Mouse (Mus musculus) myocyte (in vitro differentiated cells): ENCODE measurements around the gene Uqcc1.

Experiments used
- CEBPB ChIP-seq: IDR thresholded peaks from 2 replicates; pipeline ENCODE4 v1.6.1; 2011; ENCODE audit warnings: mild to moderate bottlenecking, moderate library complexity; ENCODE audit not compliant: poor library complexity, insufficient read depth, severe bottlenecking
- MYOD1 ChIP-seq, 3 experiments: IDR thresholded peaks; one replicate each; pipeline ENCODE4 v1.6.1; 2011; ENCODE audit warnings: control low read depth in 2 of 3, low read depth in 2 of 3, mild to moderate bottlenecking in 2 of 3, moderate library complexity in 1 of 3; ENCODE audit not compliant: insufficient read length in 2 of 3, control insufficient read depth in 1 of 3
- MYOG ChIP-seq, 3 experiments: IDR thresholded peaks; one replicate each; pipeline ENCODE4 v1.6.1; 2011; ENCODE audit warnings: control low read depth in 2 of 3, low read depth in 2 of 3, mild to moderate bottlenecking in 2 of 3; ENCODE audit not compliant: insufficient read length in 2 of 3, control insufficient read depth in 1 of 3, insufficient read depth in 1 of 3
- POLR2A ChIP-seq: IDR thresholded peaks from one replicate; pipeline ENCODE4 v1.6.1; 2011; ENCODE audit warnings: low read depth, mild to moderate bottlenecking, control low read depth, moderate library complexity; ENCODE audit not compliant: insufficient read length
- POLR2AphosphoS2 ChIP-seq: IDR thresholded peaks from one replicate; pipeline ENCODE4 v1.6.1; 2011; ENCODE audit warnings: low read depth, control low read depth; ENCODE audit not compliant: insufficient read length
- TCF3 ChIP-seq: IDR thresholded peaks from one replicate; pipeline ENCODE4 v1.6.1; 2011; ENCODE audit warnings: low read depth, control low read depth; ENCODE audit not compliant: insufficient read length
- USF1 ChIP-seq: IDR thresholded peaks from one replicate; pipeline ENCODE4 v1.6.1; 2011; ENCODE audit warnings: low read depth, mild to moderate bottlenecking, control low read depth, moderate library complexity

- no peak for TF ChIP-seq MYOD1 (IDR thresholded peaks at IDR 0.05; ENCODE audit: control insufficient read depth in 1 of 3, insufficient read length in 2 of 3, low read depth in 2 of 3)
- TF ChIP-seq TCF3: no peak
- TF ChIP-seq MYOG (IDR thresholded peaks at IDR 0.05; ENCODE audit: control insufficient read depth in 1 of 3, insufficient read depth in 1 of 3, insufficient read length in 2 of 3, low read depth in 2 of 3): no peak
- no peak for TF ChIP-seq USF1
- no peak for TF ChIP-seq POLR2A
- TF ChIP-seq POLR2AphosphoS2: no peak
- TF ChIP-seq CEBPB: no peak
Measured at GRCm38 (mm10) chr2:155945124-155945523, 15.0 kb upstream of the Uqcc1 start, which contains the start of gene Gdf5.
